Mouse (Mus musculus) ES-E14 (cell line): Measurements from ENCODE around the gene Nav3.

Experiments
- CHD2 ChIP-seq: IDR thresholded peaks from 2 replicates; pipeline ENCODE4 v1.6.1; 2014; ENCODE audit warnings: mild to moderate bottlenecking, low read depth, low read length, inconsistent platforms
- HCFC1 ChIP-seq: IDR thresholded peaks from 2 replicates; pipeline ENCODE4 v1.6.1; 2012; ENCODE audit warnings: low read length, inconsistent platforms, borderline replicate concordance; ENCODE audit not compliant: insufficient read depth
- ZC3H11A ChIP-seq: IDR thresholded peaks from 2 replicates; pipeline ENCODE4 v1.6.1; 2012; ENCODE audit warnings: low read depth, mild to moderate bottlenecking, inconsistent platforms, low read length, borderline replicate concordance

GRCm38 (mm10) chr10:110469445-110469844 lies 13.4 kb upstream of the Nav3 start:
- no peak for TF ChIP-seq ZC3H11A
- TF ChIP-seq CHD2: no peak
- no peak for TF ChIP-seq HCFC1
